Mouse (Mus musculus) testis, adult 10 weeks (tissue): ENCODE results near the gene Klra8. TPM values are rescaled to one million over a fixed set of nuclear protein-coding genes. Genes with fewer than 3 reads are reported as not detected.

Source experiments
- polyA plus RNA-seq: library from polyadenylated mRNA; stranded (reverse); fragments of 350-450 nt; fragmentation: Illumina TruSeq; extraction: RNeasy Lipid Tissue Mini Kit (QIAGEN cat#74804); gene quantifications from one replicate; pipeline ENCODE4 v1.2.3, GENCODE M21; 2014; ENCODE audit warnings: low read depth, low replicate concordance

The Klra8 gene
- polyA plus RNA-seq, result 0.97 TPM

GRCm38 (mm10) chr6:130129798-130130197, at the start of gene Klra8:
Gene Klra8 (minus strand): TSS chr6:130129898.

GRCm38 (mm10) chr6:130067171-130067570, 62.5 kb downstream of the Klra8 start, which contains the start of gene Klra4:
Gene Klra4 (minus strand): TSS chr6:130067271.

Other genes starting within 250 kb of the Klra8 start
- gene Klra5, start 212.2 kb downstream of the Klra8 start, polyA plus RNA-seq, result not detected
- not detected for gene Klra6, start 102.9 kb downstream of the Klra8 start, polyA plus RNA-seq
- gene Klra4, start 62.6 kb downstream of the Klra8 start, polyA plus RNA-seq, result 0.22 TPM
- gene Klra9, start 63.2 kb upstream of the Klra8 start, polyA plus RNA-seq, result 1.8 TPM
- gene Klra7, start 103.4 kb upstream of the Klra8 start, polyA plus RNA-seq, result not detected
- gene Klra10, start 152.0 kb upstream of the Klra8 start, polyA plus RNA-seq, result not detected
- not detected for gene Klra3, start 207.7 kb upstream of the Klra8 start, polyA plus RNA-seq